Mouse (Mus musculus): ENCODE measurements around the gene Med13l. TPM values are rescaled to one million over a fixed set of nuclear protein-coding genes. Genes with fewer than 3 reads are reported as not detected.

Gene Med13l
- polyA plus RNA-seq, 1 experiment from 2014 or later = 12.9 TPM

DNA sequence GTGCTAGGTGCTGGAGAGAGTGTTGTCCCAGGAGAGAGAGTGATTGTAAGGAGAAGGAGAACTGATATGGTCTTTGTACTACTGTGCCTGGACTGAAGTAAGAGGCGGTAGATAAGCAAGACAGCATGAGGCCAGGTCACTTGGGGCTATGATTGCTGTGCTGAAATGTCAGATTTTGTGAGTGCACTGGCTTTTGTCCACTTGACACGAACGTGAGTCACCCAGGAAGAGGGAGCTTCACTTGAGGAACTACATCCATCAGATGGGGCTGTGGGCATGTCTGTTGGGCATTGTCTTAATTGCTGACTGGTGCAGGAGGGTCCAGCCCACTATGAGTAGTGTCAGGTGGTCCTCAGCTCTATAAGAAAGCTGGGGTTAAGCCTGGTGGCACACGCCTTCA lies 61.4 kb downstream of the Med13l start:
- 84% methylated on average over 4 of the region's 4 CpGs for WGBS
- Histone ChIP-seq H3K4me2 (no peak overlapping the region), H3K9me3 (no peaks in the 10 kb centered on the region), H3K4me1 (replicated peaks) (peaks cover 69% of the 10 kb centered on the region), H3K4me3 (no peak overlapping the region), H3K27ac (replicated peaks) (no peak overlapping the region), H3K27me3 (no peaks in the 10 kb centered on the region), H3K36me3 (no peaks in the 10 kb centered on the region), H3K9ac (no peak overlapping the region)
- ATAC-seq (ENCODE audit: low read depth) = no peak

DNA sequence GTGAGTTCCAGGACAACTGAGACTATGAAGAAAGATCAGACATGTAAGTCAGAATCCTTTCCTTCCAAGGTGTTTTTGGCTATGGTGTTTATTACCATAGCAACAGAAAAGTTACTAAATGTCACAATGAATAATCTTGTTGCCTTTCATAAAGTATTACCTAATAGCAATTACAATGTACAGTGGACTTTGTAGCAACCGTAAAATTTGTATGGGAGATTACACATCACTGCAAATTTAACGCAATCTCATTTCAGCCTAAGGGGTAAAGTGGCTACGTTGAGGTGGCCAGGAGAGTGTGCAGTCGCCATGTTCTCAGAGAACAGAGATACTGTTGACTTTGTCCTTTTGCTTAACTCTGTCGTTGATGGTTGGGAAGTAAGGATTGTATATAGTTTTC lies 61.9 kb downstream of the Med13l start:
- no peaks in the 10 kb centered on the region for H3K27me3 ChIP-seq
- 91% methylated on average over 5 of the region's 5 CpGs for WGBS
- ATAC-seq (ENCODE audit: low read depth) = no peak
- no peaks in the 10 kb centered on the region for H3K9me3 ChIP-seq
- no peak overlapping the region for H3K9ac ChIP-seq
- no peaks in the 10 kb centered on the region for H3K36me3 ChIP-seq
- peaks cover 67% of the 10 kb centered on the region for H3K4me1 ChIP-seq (replicated peaks)
- H3K4me2 ChIP-seq = no peak overlapping the region
- no peak overlapping the region for H3K27ac ChIP-seq (replicated peaks)
- H3K4me3 ChIP-seq = no peak overlapping the region

DNA sequence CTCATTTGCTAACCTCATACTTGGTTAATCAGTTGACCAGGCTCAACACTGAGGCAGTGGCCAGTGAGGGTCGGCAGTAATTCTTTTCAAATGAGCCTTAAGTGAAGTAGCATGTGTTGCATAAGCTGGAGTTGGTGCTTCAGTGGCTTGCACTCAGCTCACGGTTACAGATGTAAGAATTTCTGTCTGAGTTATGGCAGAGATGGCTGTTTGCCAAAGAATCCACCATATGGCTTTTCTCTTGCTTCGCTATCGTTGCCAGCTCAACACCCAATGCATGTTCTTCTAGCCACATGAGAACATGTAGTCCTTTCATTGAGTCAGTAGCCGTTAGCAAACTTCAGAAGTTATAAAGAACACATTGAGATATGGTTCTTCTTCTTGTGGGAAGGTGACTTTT lies 63.3 kb downstream of the Med13l start:
- 64% methylated on average over 5 of the region's 5 CpGs for WGBS
- H3K9me3 ChIP-seq = no peaks in the 10 kb centered on the region
- ATAC-seq (ENCODE audit: low read depth) = no peak
- H3K4me2 ChIP-seq = no peak overlapping the region
- peaks cover 61% of the 10 kb centered on the region for H3K4me1 ChIP-seq (replicated peaks)
- H3K36me3 ChIP-seq = no peaks in the 10 kb centered on the region
- no peaks in the 10 kb centered on the region for H3K27me3 ChIP-seq
- H3K9ac ChIP-seq = no peak overlapping the region
- no peak overlapping the region for H3K27ac ChIP-seq (replicated peaks)
- no peak overlapping the region for H3K4me3 ChIP-seq

DNA sequence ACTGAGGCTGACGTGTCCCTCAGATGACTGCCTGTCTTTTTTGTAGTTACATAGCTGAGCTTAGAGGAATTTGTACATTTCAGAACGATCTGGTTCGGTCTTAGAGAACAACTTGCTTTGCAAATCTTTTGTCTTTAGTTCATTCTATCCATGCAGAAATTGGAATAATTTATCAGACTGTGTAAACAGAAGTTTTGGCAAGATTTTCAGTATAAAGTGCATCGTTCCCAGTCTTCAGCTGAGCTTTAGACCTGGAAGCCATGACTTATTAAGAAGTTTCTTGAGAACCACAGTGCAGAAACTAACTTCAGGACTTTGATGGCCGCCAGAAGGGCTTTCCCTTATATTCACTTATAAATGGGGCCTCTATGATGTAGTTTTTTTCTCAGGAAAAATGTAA lies 67.2 kb downstream of the Med13l start:
- Histone ChIP-seq H3K4me3 (no peak overlapping the region), H3K9me3 (no peaks in the 10 kb centered on the region), H3K4me2 (no peak overlapping the region), H3K36me3 (no peaks in the 10 kb centered on the region), H3K9ac (no peak overlapping the region), H3K27ac (replicated peaks) (no peak overlapping the region), H3K4me1 (replicated peaks) (peaks cover 42% of the 10 kb centered on the region), H3K27me3 (no peaks in the 10 kb centered on the region)
- 93% methylated on average over 5 of the region's 5 CpGs for WGBS
- no peak for ATAC-seq (ENCODE audit: low read depth)

DNA sequence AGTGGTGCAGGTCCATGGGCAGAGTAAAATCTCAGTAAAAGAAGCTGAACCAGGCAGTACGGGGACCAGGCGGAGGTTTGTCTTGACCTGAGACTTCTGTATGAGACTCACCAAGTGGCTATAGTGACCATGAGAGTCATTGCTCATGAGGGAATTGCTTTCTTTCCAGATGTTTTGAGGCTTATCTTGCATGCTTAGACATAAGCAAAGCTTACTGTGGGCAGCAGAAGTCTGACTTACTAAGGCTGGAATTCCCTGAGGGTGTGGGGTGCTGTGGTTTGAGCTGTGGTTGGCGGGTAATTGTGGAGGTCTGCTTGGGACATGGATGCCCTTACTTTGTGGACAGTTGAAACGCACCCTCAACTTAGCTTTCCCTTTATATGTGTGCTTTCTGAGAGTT lies 67.7 kb downstream of the Med13l start:
- WGBS = 94% methylated on average over 4 of the region's 4 CpGs
- H3K36me3 ChIP-seq = no peaks in the 10 kb centered on the region

DNA sequence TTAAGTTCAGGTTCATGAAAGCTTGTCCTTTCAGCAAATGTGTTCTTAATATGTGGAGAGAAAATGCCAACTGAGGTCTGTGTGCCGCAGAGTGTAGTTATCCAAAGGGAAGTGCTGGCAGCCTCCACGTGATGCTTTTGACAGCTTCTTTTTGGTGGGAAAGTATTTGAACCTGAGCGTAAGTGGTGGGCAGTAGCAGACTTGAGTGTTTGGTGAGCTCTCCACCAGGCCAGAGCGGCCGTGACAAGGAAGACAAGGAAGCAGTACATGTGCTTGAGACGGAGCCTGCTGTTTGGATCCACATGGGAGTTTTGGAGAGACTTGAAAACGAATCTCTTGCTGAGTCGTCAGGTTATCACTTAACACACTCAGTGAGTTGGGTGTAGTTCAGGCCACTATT lies 71.9 kb downstream of the Med13l start:
- no peak overlapping the region for H3K4me3 ChIP-seq
- H3K9ac ChIP-seq = no peak overlapping the region
- no peak for ATAC-seq (ENCODE audit: low read depth)
- H3K4me1 ChIP-seq (replicated peaks) = peaks cover 54% of the 10 kb centered on the region
- no peaks in the 10 kb centered on the region for H3K27me3 ChIP-seq
- no peaks in the 10 kb centered on the region for H3K36me3 ChIP-seq
- H3K27ac ChIP-seq (replicated peaks) = no peak overlapping the region
- 80% methylated on average over 8 of the region's 8 CpGs for WGBS
- H3K4me2 ChIP-seq = no peak overlapping the region
- H3K9me3 ChIP-seq = no peaks in the 10 kb centered on the region

More for the DNA sequence above, 67.7 kb downstream of the Med13l start:
- Histone ChIP-seq H3K27ac (replicated peaks) (no peak overlapping the region), H3K9ac (no peak overlapping the region), H3K27me3 (no peaks in the 10 kb centered on the region), H3K4me1 (replicated peaks) (peaks cover 45% of the 10 kb centered on the region), H3K4me2 (no peak overlapping the region), H3K4me3 (no peak overlapping the region), H3K9me3 (no peaks in the 10 kb centered on the region)
- no peak for ATAC-seq (ENCODE audit: low read depth)

DNA sequence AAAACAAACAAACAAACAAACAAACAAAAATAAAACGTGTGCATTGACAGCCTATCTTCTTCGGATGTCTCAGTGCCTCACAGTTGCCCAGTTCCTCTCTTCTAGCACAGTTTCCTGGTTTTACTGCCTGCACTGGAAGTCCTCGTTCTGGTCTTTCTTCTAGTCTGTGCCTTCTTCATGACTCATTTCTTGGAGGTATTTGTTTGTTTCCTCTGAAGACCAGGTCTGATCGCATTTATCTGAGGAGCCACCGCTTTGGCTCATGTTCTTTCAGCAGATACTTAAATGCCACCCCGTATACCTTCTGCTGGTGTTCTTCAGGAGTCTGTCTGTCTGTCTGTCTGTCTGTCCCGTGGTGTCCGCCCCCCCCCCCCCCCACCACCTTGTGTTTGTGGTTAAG lies 72.6 kb downstream of the Med13l start:
- Histone ChIP-seq H3K4me2 (no peak overlapping the region), H3K27ac (replicated peaks) (no peak overlapping the region), H3K27me3 (no peaks in the 10 kb centered on the region), H3K9ac (no peak overlapping the region), H3K4me3 (no peak overlapping the region), H3K4me1 (replicated peaks) (peaks cover 56% of the 10 kb centered on the region), H3K9me3 (no peaks in the 10 kb centered on the region), H3K36me3 (no peaks in the 10 kb centered on the region)
- no peak for ATAC-seq (ENCODE audit: low read depth)
- 78% methylated on average over 8 of the region's 8 CpGs for WGBS

DNA sequence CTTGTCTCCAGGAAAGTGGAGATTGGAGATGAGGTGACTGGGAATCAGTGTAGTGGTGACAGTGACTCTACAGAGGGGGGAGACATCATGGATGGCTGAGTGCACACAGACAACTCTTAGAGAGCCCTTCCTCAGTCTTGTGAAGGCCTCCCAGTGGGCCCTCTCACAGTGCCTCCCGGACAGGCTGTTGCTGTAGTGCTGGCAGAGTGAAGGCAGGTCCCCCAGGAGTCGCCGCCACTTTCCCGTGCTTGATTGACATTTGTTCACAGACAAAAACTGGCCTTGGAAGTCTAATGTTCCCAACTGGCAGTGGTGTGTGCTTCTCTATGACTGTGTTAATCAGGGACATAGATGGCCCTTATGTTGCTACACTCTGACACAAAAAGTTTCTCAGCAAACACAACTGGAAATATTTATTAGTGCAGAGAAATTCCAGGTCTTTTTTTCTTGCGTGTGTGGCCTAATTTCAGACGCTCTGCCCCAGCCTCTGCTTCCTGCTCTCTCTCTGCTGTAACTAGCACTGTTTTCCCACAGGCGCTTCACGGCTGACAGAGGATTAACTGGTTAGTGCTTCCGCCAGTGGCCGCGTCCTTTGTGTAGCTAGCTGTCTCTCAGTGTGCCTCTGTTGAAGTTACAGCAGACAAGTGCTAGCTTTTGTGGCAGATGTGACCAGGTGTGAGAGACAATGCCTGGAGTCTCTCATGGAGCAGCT lies 75.2 kb downstream of the Med13l start:
- Histone ChIP-seq H3K27ac (replicated peaks) (peak overlapping the region; percentile 56; the same call in 1 of the 2 replicates), H3K36me3 (no peaks in the 10 kb centered on the region), H3K4me2 (no peak overlapping the region), H3K4me3 (no peak overlapping the region), H3K9ac (no peak overlapping the region), H3K4me1 (replicated peaks) (peaks cover 56% of the 10 kb centered on the region), H3K9me3 (no peaks in the 10 kb centered on the region), H3K27me3 (no peaks in the 10 kb centered on the region)
- no peak for ATAC-seq (ENCODE audit: low read depth)
- 18% methylated on average over 11 of the region's 11 CpGs for WGBS

DNA sequence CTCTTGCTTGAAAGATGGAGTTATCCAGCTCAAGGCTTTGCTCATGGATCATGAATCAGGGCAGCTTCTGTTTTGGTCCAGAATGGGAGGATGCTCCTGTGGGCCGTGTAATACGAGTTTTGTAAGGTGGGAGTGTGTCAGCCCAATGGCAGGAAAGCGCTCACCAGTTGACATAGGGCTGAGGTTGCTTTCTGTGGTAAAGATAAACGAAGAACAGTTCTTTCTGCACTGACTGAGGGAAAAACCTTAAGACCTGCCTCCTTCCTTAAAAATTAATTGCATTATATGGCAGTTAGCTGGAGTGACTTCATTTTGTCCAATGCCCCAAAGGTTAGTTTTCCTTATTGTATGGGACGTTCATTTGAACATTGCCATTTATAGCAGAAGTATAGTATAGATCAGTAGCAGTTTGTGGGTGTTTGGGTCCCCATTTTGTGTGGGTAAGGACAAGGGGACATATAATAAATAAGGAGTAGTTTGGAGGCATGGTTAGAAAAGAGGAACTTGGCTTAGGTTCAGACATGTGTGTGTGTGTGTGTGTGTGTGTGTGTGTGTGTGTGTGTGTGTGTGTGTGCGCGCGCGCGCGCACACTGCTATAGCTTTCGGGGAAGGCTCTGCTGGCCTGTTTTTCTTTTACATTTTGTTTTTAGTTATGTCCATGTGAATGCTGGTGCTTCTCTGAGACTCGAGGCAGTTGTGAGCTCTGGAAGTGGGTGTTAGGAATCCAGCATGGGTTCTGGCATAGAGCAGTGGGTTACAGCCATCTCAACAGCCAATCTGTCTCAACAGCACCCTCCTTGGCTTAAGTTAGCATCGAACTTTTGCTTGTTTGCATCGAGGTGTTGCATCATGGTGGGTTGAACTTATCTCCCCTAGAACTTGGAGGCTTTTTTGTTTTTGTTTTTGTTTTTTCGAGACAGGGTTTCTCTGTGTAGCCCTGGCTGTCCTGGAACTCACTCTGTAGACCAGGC lies 76.2 kb downstream of the Med13l start:
- H3K27ac ChIP-seq (replicated peaks) = no peak overlapping the region
- 90% methylated on average over 16 of the region's 16 CpGs for WGBS
- ATAC-seq (ENCODE audit: low read depth) = no peak

DNA sequence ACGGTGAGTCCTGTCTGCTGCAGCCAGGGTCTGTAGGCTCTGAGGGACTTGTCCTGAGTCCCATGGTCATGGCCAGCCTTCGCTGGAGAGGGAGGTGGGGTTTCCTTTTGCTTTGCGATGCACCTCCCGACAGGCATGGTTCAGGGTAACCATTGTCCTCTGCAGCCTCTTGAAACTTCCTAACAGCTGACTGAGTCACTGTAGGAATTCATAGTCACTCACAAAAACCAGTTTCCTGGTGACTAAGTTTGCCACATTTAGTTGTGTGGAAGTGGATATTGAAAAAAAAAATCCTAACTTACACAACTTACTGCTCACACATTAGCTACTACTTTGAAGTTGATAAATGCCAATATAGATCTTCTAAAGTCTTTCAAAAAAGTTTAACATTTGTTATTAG lies 77.5 kb downstream of the Med13l start:
- H3K4me1 ChIP-seq (replicated peaks) = peaks cover 60% of the 10 kb centered on the region
- H3K27me3 ChIP-seq = no peaks in the 10 kb centered on the region
- H3K4me2 ChIP-seq = no peak overlapping the region
- no peaks in the 10 kb centered on the region for H3K9me3 ChIP-seq
- WGBS = 71% methylated on average over 4 of the region's 4 CpGs
- ATAC-seq (ENCODE audit: low read depth) = no peak
- H3K27ac ChIP-seq (replicated peaks) = no peak overlapping the region
- no peak overlapping the region for H3K9ac ChIP-seq
- no peak overlapping the region for H3K4me3 ChIP-seq
- no peaks in the 10 kb centered on the region for H3K36me3 ChIP-seq

More for the DNA sequence above, 76.2 kb downstream of the Med13l start:
- H3K9ac ChIP-seq = no peak overlapping the region
- peaks cover 60% of the 10 kb centered on the region for H3K4me1 ChIP-seq (replicated peaks)
- no peaks in the 10 kb centered on the region for H3K9me3 ChIP-seq
- no peak overlapping the region for H3K4me2 ChIP-seq
- no peak overlapping the region for H3K4me3 ChIP-seq
- no peaks in the 10 kb centered on the region for H3K27me3 ChIP-seq
- no peaks in the 10 kb centered on the region for H3K36me3 ChIP-seq

DNA sequence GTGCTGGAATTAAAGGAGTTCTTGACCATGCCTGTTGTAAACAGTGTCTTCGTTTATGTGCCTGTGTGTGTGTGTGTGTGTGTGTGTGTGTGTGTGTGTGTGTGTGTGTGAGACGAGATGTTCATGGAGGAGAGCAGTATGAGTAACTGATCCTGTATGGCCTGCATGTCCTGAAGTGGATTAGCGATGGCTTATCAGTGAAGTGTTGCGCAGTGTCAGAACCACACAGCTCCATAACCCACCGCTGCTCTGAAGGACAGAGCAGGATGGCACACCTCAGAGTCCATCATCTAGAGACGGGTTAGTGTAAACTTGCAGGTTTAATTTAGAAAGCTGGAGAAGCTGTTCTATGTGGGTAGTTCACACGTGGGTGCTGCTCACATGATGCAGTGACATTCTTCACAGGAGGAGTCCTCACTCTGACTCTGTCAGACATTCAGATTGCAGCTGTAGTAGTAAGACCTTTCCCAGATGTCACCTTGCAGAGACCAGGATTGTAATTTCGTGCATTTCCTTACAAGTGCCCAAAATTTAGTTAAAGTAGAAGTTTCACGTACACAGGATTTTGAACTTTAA lies 78.1 kb downstream of the Med13l start:
- no peaks in the 10 kb centered on the region for H3K9me3 ChIP-seq

DNA sequence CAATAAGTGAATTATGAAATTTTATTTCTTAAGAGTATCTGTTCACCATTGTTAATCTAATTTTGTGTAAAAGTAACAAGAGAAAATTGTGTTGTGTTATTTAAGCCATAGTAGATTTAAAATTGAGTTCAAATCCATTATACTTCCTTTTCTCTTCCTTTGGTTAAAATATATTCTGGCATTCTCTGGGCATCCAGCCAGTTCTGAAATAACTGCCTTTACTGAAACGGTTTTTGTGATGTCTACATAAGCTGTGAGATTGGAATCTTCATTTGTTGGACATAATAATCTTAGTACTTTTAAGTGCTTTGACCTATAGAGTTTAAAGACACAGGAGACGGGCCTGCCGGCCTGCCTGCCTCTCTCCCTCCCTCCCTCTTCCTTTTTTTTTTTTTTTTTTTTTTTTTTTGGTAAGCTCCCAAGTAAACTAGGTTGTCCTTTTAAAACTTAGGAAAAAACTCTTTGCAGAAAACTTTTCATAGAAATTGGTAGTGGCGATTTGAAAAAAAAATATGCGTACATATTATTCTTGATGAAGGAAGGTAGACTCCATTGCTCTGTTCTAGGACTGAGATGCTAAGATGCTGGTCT lies 78.7 kb downstream of the Med13l start:
- 67% methylated on average over 5 of the region's 5 CpGs for WGBS
- no peak overlapping the region for H3K9ac ChIP-seq
- H3K9me3 ChIP-seq = no peaks in the 10 kb centered on the region
- H3K27me3 ChIP-seq = no peaks in the 10 kb centered on the region
- no peak for ATAC-seq (ENCODE audit: low read depth)
- no peaks in the 10 kb centered on the region for H3K36me3 ChIP-seq
- no peak overlapping the region for H3K4me2 ChIP-seq
- no peak overlapping the region for H3K4me3 ChIP-seq
- H3K4me1 ChIP-seq (replicated peaks) = peaks cover 52% of the 10 kb centered on the region
- no peak overlapping the region for H3K27ac ChIP-seq (replicated peaks)

More for the DNA sequence above, 78.1 kb downstream of the Med13l start:
- Histone ChIP-seq H3K4me3 (no peak overlapping the region), H3K4me2 (no peak overlapping the region), H3K4me1 (replicated peaks) (peaks cover 54% of the 10 kb centered on the region), H3K9ac (no peak overlapping the region), H3K36me3 (no peaks in the 10 kb centered on the region), H3K27me3 (no peaks in the 10 kb centered on the region), H3K27ac (replicated peaks) (no peak overlapping the region)
- ATAC-seq (ENCODE audit: low read depth) = no peak
- 81% methylated on average over 9 of the region's 9 CpGs for WGBS
